Mouse (Mus musculus) kidney, embryonic 15.5 days (tissue): ENCODE measurements around the gene Clp1. TPM values are rescaled to one million over a fixed set of nuclear protein-coding genes. Genes with fewer than 3 reads are reported as not detected.

Experiments used
- ATAC-seq: fragments of 200-750 bp; cut with Nextera tagmentation; replicated peaks from 2 replicates; pipeline ENCODE4 v1.8.0; 2017; ENCODE audit warnings: moderate TSS enrichment; ENCODE audit not compliant: low FRiP score
- H3K27ac ChIP-seq: fragments of 300-500 bp; sonication (generic); 2 replicates; pipeline ENCODE4 v1.5.1; 2015; ENCODE audit warnings: mild to moderate bottlenecking, inconsistent platforms
- H3K27me3 ChIP-seq: fragments of 300-500 bp; sonication (generic); 2 replicates; pipeline ENCODE4 v1.6.1; 2015; ENCODE audit warnings: inconsistent platforms
- H3K36me3 ChIP-seq: fragments of 300-500 bp; sonication (generic); 2 replicates; pipeline ENCODE4 v1.6.1; 2015; ENCODE audit warnings: inconsistent platforms
- H3K4me1 ChIP-seq: fragments of 300-500 bp; sonication (generic); 2 replicates; pipeline ENCODE4 v1.6.1; 2015; ENCODE audit warnings: inconsistent platforms
- H3K4me2 ChIP-seq: fragments of 300-500 bp; sonication (generic); 2 replicates; pipeline ENCODE4 v1.6.1; 2015; ENCODE audit warnings: moderate library complexity, mild to moderate bottlenecking, inconsistent platforms
- H3K4me3 ChIP-seq: fragments of 300-500 bp; sonication (generic); replicated peaks from 2 replicates; pipeline ENCODE4 v1.5.1; 2015; ENCODE audit warnings: mild to moderate bottlenecking, inconsistent platforms
- H3K9ac ChIP-seq: fragments of 300-500 bp; sonication (generic); 2 replicates; pipeline ENCODE4 v1.6.1; 2015; ENCODE audit warnings: mild to moderate bottlenecking, inconsistent platforms
- H3K9me3 ChIP-seq: fragments of 300-500 bp; sonication (generic); replicated peaks from 2 replicates; pipeline ENCODE4 v1.6.1; 2016; ENCODE audit warnings: inconsistent platforms
- WGBS: fragments of 180-500 bp; shearing (Covaris S2); methylation state at CpG from one replicate; pipeline ENCODE4 v1.1.7; 2015; ENCODE audit warnings: mixed read lengths; 5-methylcytosine and 5-hydroxymethylcytosine counted together
- polyA plus RNA-seq: library from polyadenylated mRNA; unstranded; fragments of >200 nt; fragmentation: Nextera tagmentation; extraction: Ambion mirVana; gene quantifications from 2 replicates; pipeline ENCODE4 v1.2.1, GENCODE M21; 2015

Clp1 gene
- 29.1 and 31.6 TPM in 2 replicates for polyA plus RNA-seq

GRCm38 (mm10) chr2:84727172-84727858 lies at the start of gene Clp1:
Gene Clp1, minus strand, starts transcription at chr2:84727350.
- Histone ChIP-seq H3K9ac (peak within 1 kb of the TSS; percentile 49), H3K4me2 (peak within 1 kb of the TSS; percentile 67), H3K4me3 (peak within 1 kb of the TSS; percentile 57), H3K4me1 (peaks cover 19% of the 10 kb centered on the region), H3K27me3 (no peaks in the 10 kb centered on the region), H3K36me3 (peaks cover 29% of the 10 kb centered on the region), H3K27ac (peak within 1 kb of the TSS; percentile 88), H3K9me3 (no peaks in the 10 kb centered on the region)
- ATAC-seq: peak; percentile 98
- under 1% methylated on average over 39 of the region's 39 CpGs for WGBS

GRCm38 (mm10) chr2:84775665-84776064 lies 48.5 kb upstream of the Clp1 start:
- Histone ChIP-seq H3K36me3 (no peaks in the 10 kb centered on the region), H3K9me3 (no peaks in the 10 kb centered on the region), H3K27me3 (no peaks in the 10 kb centered on the region), H3K4me2 (peak overlapping the region; percentile 63), H3K9ac (no peak overlapping the region), H3K27ac (peak overlapping the region; percentile 88), H3K4me1 (peaks cover 22% of the 10 kb centered on the region), H3K4me3 (no peak overlapping the region)
- WGBS: 70% methylated on average over 6 of the region's 6 CpGs
- ATAC-seq: no peak

GRCm38 (mm10) chr2:84775241-84775640 lies 48.1 kb upstream of the Clp1 start, which contains the start of gene Serping1:
Gene Serping1, minus strand, starts transcription at chr2:84775444.
- Histone ChIP-seq H3K4me2 (peak within 1 kb of the TSS; percentile 63), H3K4me1 (peaks cover 22% of the 10 kb centered on the region), H3K9me3 (no peaks in the 10 kb centered on the region), H3K27me3 (no peaks in the 10 kb centered on the region), H3K36me3 (no peaks in the 10 kb centered on the region), H3K4me3 (peak within 1 kb of the TSS; percentile 44), H3K27ac (peak within 1 kb of the TSS; percentile 88), H3K9ac (peak within 1 kb of the TSS; percentile 32; the same call in 1 of the 2 replicates)
- peak; percentile 59 for ATAC-seq
- 37% methylated on average over 9 of the region's 9 CpGs for WGBS

- Histone ChIP-seq H3K9me3 (no peaks in the 10 kb centered on the region), H3K4me1 (peaks cover 22% of the 10 kb centered on the region), H3K36me3 (no peaks in the 10 kb centered on the region), H3K9ac (peak overlapping the region; percentile 32; the same call in 1 of the 2 replicates), H3K27me3 (no peaks in the 10 kb centered on the region), H3K4me3 (peak overlapping the region; percentile 44), H3K4me2 (peak overlapping the region; percentile 63), H3K27ac (peak overlapping the region; percentile 88)
- 3% methylated on average over 14 of the region's 15 CpGs for WGBS
- ATAC-seq: peak; percentile 96
Measured at GRCm38 (mm10) chr2:84774751-84775150, 47.6 kb upstream of the Clp1 start.

GRCm38 (mm10) chr2:84773195-84773594 lies 46.0 kb upstream of the Clp1 start:
- H3K9me3 ChIP-seq: no peaks in the 10 kb centered on the region
- H3K4me1 ChIP-seq: peaks cover 22% of the 10 kb centered on the region
- H3K4me3 ChIP-seq: no peak overlapping the region
- 81% methylated on average over 5 of the region's 5 CpGs for WGBS
- 0 out of 2 replicates have a peak, but pooled peaks cover 2% of the 10 kb centered on the region for H3K36me3 ChIP-seq
- H3K4me2 ChIP-seq: 0 out of 2 replicates have a peak overlapping the region, but pooled peaks have one; percentile 4
- H3K27me3 ChIP-seq: no peaks in the 10 kb centered on the region
- no peak for ATAC-seq
- H3K27ac ChIP-seq: no peak overlapping the region
- H3K9ac ChIP-seq: no peak overlapping the region

GRCm38 (mm10) chr2:84772454-84772853 lies 45.3 kb upstream of the Clp1 start:
- H3K4me3 ChIP-seq: no peak overlapping the region

GRCm38 (mm10) chr2:84770501-84770900 lies 43.4 kb upstream of the Clp1 start:
- Histone ChIP-seq H3K4me2 (no peak overlapping the region), H3K4me3 (no peak overlapping the region), H3K9ac (no peak overlapping the region), H3K27ac (no peak overlapping the region), H3K9me3 (no peaks in the 10 kb centered on the region), H3K4me1 (peaks cover 19% of the 10 kb centered on the region), H3K36me3 (0 out of 2 replicates have a peak, but pooled peaks cover 2% of the 10 kb centered on the region), H3K27me3 (no peaks in the 10 kb centered on the region)
- 79% methylated on average over 6 of the region's 6 CpGs for WGBS
- ATAC-seq: no peak

More at GRCm38 (mm10) chr2:84772454-84772853, 45.3 kb upstream of the Clp1 start:
- Histone ChIP-seq H3K27ac (no peak overlapping the region), H3K4me1 (peaks cover 22% of the 10 kb centered on the region), H3K36me3 (0 out of 2 replicates have a peak, but pooled peaks cover 2% of the 10 kb centered on the region), H3K9ac (no peak overlapping the region), H3K9me3 (no peaks in the 10 kb centered on the region), H3K27me3 (no peaks in the 10 kb centered on the region), H3K4me2 (no peak overlapping the region)
- 89% methylated on average over 4 of the region's 4 CpGs for WGBS
- no peak for ATAC-seq

- WGBS: 35% methylated on average over 1 of the region's 1 CpGs
Measured at GRCm38 (mm10) chr2:84762818-84763217, 35.7 kb upstream of the Clp1 start.

GRCm38 (mm10) chr2:84762295-84762694 lies 35.1 kb upstream of the Clp1 start:
- Histone ChIP-seq H3K4me2 (no peak overlapping the region), H3K9ac (no peak overlapping the region), H3K4me1 (no peaks in the 10 kb centered on the region), H3K9me3 (no peaks in the 10 kb centered on the region), H3K27ac (no peak overlapping the region), H3K27me3 (no peaks in the 10 kb centered on the region), H3K4me3 (no peak overlapping the region), H3K36me3 (no peaks in the 10 kb centered on the region)
- WGBS: 65% methylated on average over 4 of the region's 4 CpGs
- ATAC-seq: no peak

More at GRCm38 (mm10) chr2:84762818-84763217, 35.7 kb upstream of the Clp1 start:
- Histone ChIP-seq H3K36me3 (no peaks in the 10 kb centered on the region), H3K4me3 (no peak overlapping the region), H3K9ac (no peak overlapping the region), H3K4me2 (no peak overlapping the region), H3K27me3 (no peaks in the 10 kb centered on the region), H3K9me3 (no peaks in the 10 kb centered on the region), H3K27ac (no peak overlapping the region), H3K4me1 (no peaks in the 10 kb centered on the region)
- ATAC-seq: no peak

- no peak overlapping the region for H3K27ac ChIP-seq
- H3K4me1 ChIP-seq: no peaks in the 10 kb centered on the region
- ATAC-seq: no peak
- H3K4me2 ChIP-seq: no peak overlapping the region
- H3K9me3 ChIP-seq: no peaks in the 10 kb centered on the region
- no peaks in the 10 kb centered on the region for H3K27me3 ChIP-seq
- H3K36me3 ChIP-seq: no peaks in the 10 kb centered on the region
- no peak overlapping the region for H3K4me3 ChIP-seq
- 84% methylated on average over 1 of the region's 1 CpGs for WGBS
- no peak overlapping the region for H3K9ac ChIP-seq
Measured at GRCm38 (mm10) chr2:84761840-84762239, 34.7 kb upstream of the Clp1 start.

GRCm38 (mm10) chr2:84761309-84761708 lies 34.2 kb upstream of the Clp1 start:
- Histone ChIP-seq H3K4me2 (no peak overlapping the region), H3K4me1 (no peaks in the 10 kb centered on the region), H3K9me3 (no peaks in the 10 kb centered on the region), H3K27me3 (no peaks in the 10 kb centered on the region), H3K9ac (no peak overlapping the region), H3K36me3 (no peaks in the 10 kb centered on the region), H3K27ac (no peak overlapping the region), H3K4me3 (no peak overlapping the region)
- no peak for ATAC-seq
- WGBS: 85% methylated on average over 3 of the region's 3 CpGs

GRCm38 (mm10) chr2:84760777-84761176 lies 33.6 kb upstream of the Clp1 start:
- no peak overlapping the region for H3K4me3 ChIP-seq
- no peaks in the 10 kb centered on the region for H3K4me1 ChIP-seq
- H3K9me3 ChIP-seq: no peaks in the 10 kb centered on the region
- H3K9ac ChIP-seq: no peak overlapping the region
- H3K27ac ChIP-seq: no peak overlapping the region
- 73% methylated on average over 8 of the region's 8 CpGs for WGBS
- H3K36me3 ChIP-seq: no peaks in the 10 kb centered on the region
- no peak for ATAC-seq
- H3K27me3 ChIP-seq: no peaks in the 10 kb centered on the region
- H3K4me2 ChIP-seq: no peak overlapping the region
